Mouse (Mus musculus) layer of hippocampus, postnatal 10 days (tissue): ENCODE results near the gene Slc22a1. TPM values are rescaled to one million over a fixed set of nuclear protein-coding genes. Genes with fewer than 3 reads are reported as not detected.

Experiments used
- DNase-seq, 2 experiments: peaks; one replicate each; pipeline ENCODE4 v3.0.0; 2021; ENCODE audit warnings: low spot score in 2 of 2
- long read RNA-seq: library from polyadenylated mRNA; stranded (forward); transcript quantifications from one replicate; pipeline ENCODE4 v2.0.0, GENCODE M21; 2023
- total RNA-seq, 2 experiments: library from RNA; stranded (reverse); gene quantifications; 2 replicates each; pipeline ENCODE4 v1.2.3; 2021

The Slc22a1 gene
- total RNA-seq: 1 to 10 TPM in 1 of 2 experiments, not detected in 1; 1.9 TPM
- long read RNA-seq: 0 reads

- no peak for DNase-seq
Observed at GRCm38 (mm10) chr17:12675646-12676045, at the start of gene Slc22a1. Gene Slc22a1 (minus strand): TSS chr17:12675829.

GRCm38 (mm10) chr17:12724767-12725744, 49.4 kb upstream of the Slc22a1 start:
- DNase-seq: no peak

DNA sequence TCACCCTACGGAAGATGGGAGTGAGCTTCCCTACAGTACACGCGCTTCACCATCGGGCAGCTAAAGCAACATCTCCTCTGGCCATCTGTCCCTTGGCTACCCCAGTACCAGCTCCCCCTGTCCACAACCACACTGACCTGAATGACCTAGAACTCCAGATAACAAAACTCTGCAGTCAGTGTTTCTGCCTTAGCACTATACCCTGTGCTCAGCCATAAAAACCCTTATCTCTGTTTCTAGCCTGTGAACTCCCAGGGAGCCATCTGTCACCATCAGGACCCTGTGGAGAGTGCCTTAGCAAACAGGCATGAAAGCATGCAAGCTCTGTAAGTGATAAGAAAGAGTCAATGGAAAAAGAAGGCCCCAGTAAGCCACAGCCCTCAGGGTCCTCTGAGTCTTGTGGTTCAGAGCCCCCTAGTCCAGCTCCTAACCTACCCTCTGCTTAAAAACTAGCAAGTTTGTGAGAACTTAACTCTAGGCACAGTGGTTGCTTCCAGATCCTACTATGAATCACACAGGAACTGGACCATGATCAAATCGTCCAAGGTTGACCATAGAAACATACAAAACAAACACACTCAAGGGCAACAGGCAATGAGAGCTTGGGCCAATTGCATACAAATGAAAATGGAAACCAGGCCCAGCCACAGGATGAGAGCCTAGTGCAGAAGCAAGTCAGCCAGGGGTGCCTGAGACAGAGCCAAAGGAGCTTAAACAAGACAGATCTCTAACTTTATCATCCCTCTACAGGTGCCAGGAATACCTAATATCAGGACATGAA, 48.5 kb upstream of the Slc22a1 start:
- DNase-seq: no peak

DNA sequence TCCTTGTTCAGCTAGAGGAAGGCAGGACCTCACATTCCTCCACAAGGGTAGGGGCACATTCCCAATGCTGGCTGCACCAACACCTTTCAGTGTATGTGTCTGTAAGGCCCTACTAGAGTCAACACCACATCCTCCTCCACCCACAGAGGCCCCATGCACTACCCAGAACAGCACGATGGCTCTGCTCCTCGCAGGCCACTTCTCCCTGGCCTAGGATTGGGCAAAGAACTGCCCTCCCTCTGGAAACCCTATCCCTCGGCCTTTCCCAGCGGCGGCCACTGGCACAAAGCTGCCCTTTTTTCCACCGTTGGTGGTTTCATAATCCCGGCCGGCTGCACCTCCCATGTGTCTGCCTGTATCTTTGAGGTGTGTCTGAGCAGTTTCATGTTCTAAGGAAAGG, 47.0 kb upstream of the Slc22a1 start:
- DNase-seq: no peak

DNA sequence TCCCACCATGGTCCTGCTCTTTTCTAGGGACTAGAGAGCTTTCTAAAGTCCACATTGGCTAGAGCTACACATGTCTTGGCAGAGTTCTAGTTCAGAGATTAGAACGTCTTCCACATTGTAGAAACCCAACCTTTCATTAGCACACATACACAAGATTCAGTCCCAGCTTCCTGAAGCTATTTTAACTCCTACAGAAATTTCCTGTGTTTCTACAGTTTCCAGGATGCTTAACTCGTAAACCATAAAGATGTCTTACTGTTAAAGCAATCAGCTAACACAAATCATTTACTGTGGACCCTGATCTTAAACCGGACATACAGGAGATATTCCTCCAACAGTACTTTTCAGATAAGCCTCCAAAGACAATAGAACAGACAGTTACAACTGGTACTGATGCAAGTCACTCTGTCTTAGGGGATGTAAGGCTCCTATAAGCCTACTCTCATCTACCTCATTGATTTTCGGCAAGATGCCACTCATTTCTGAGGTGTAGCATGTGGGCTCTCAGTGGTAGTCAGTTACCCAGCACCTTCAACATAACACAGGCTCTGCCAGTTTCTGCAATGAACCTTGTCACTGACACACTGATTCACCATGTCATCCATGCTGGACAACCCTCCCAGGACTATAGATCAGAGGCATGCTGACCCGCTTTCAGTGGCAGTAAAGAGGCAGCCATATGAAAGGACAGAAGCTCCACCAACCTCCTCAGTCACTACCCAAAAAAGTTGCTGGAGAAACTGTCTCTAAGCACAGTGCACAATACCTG, 45.7 kb upstream of the Slc22a1 start:
- no peak for DNase-seq

GRCm38 (mm10) chr17:12718251-12718650, 42.6 kb upstream of the Slc22a1 start:
- DNase-seq: no peak

DNA sequence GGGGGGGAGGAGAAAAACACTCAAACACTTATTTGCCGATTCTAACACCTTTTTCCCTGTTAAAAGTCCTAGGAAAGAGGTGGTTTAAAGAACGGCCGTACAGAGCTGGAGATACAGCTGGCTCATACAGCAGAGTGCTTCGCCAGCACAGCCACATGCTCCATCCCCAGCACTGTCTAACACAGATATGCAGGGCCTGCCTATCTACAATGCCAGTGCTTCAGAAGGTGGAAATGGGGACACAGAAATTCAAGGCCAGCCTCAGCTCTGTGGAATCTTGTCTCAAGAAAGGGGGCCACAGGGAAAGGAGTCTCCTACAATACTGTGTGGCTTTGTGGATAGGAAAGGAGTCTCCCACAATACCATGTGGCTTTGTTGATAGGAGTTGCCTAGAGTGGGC, 41.8 kb upstream of the Slc22a1 start:
- DNase-seq: no peak

DNA sequence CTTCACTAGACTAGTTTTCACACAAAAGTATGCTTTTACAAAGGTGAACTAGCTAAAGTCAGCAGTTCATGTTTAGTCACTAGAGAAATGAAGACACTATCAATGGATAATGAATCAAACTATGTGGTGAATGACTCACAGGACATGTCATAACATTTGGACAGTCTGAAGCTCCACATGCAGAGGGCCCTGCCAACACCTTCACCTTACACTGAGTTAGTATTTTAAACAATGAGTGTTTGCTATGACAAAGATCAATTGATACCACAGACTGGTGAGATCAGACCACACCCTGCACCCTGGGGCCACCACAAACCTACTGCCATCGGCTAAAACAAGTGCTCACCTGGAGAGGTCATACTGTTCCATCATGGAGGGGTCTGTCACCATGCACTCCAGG, 39.4 kb upstream of the Slc22a1 start:
- DNase-seq: no peak

GRCm38 (mm10) chr17:12714080-12714561, 38.5 kb upstream of the Slc22a1 start:
- DNase-seq: no peak

- no peak for DNase-seq
Observed at GRCm38 (mm10) chr17:12712993-12713392, 37.4 kb upstream of the Slc22a1 start.

DNA sequence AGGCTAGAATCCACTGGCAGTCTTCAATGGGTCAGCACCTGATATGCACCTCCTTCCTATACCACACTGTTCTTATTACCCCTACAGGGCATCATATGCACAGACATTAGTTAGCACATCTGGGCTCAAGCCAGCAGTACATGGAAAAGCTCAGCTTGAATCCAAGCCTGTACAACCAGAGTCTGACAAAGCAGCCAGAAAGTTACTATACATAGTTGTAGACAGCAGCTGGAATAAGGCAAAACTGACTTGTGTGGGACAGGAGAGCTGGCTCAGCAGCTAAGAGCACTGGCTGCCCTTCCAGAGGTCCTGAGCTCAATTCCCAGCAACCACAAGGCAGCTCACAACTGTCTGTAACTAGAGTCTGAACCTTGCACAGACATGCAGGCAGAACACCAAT, 36.6 kb upstream of the Slc22a1 start:
- DNase-seq: no peak

DNA sequence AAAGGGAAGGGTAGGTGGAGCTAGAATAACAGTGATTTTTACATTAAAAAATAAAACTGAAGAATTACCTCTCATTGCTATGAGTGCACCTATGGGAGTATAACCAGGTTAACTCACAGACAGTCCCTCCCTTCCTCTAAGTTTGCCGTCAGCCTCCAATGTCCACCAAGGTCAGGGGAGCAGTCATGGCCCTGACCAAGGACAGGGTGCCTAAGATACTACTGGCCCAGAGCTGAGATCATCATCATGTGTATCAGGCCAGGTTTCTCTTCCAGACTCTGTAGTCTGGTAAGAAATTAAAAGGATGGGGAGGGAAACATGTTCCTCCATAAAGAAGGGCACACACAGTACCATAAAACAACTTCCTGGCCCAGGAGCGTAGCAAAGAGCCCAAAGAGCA, 35.3 kb upstream of the Slc22a1 start:
- no peak for DNase-seq

- no peak for DNase-seq
Observed at GRCm38 (mm10) chr17:12710050-12710780, 34.6 kb upstream of the Slc22a1 start.

GRCm38 (mm10) chr17:12708398-12708797, 32.8 kb upstream of the Slc22a1 start:
- DNase-seq: no peak

- DNase-seq: no peak
Observed at GRCm38 (mm10) chr17:12706590-12707049, 31.0 kb upstream of the Slc22a1 start.

- no peak for DNase-seq
Observed at GRCm38 (mm10) chr17:12702901-12703300, 27.3 kb upstream of the Slc22a1 start.

DNA sequence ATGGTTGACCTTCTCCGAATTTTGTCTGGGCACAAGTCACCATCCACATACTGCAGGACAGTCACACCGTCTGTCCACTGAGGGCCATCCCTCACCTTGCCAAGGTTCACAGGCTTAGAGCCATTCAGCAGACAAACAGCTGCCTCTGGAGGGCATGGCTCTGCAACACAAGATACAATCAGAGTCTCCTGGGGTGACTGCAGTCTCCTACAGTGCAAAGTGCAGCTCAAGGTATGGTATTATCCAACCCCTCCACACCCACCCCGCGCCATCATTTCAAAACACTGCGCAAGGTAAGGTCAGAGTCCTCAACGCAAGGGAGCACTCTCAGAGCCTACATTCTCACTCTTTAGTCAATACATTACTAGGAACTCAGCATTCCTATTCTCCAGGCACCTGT, 24.7 kb upstream of the Slc22a1 start:
- no peak for DNase-seq

- no peak for DNase-seq
Observed at GRCm38 (mm10) chr17:12691899-12692298, 16.3 kb upstream of the Slc22a1 start.

DNA sequence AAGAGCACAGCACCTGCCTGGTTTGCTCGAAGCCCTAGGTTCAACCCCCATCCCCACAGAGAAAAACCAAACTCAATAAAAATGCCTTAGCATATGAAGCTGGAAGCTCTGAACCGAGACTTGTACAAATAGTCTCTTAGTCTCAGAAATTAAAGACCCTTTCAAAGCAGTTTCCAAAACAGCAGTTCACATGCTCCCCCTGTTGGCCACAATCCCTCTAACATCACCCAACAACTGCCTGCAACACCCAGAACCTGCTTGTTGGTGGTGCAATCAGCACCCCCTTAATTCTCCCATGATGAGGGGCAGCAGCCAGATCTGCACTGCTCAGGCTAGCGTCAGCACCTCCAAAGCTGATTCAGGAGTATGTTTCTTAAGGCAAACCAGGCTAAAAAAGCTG, 13.9 kb upstream of the Slc22a1 start:
- peak; percentile 55 to 60 for DNase-seq

- peak; percentile 36 to 51 for DNase-seq
Observed at GRCm38 (mm10) chr17:12688427-12689110, 12.9 kb upstream of the Slc22a1 start.
